Mouse (Mus musculus) thymus, adult 2 months (tissue): ENCODE results near the gene Ttc32.

ENCODE experiments used
- CTCF ChIP-seq: fragments of 200-500 bp; IDR thresholded peaks from 2 replicates; pipeline ENCODE4 v1.5.1; 2012; ENCODE audit warnings: mild to moderate bottlenecking, control low read depth, low read length, moderate library complexity, borderline replicate concordance; ENCODE audit not compliant: control insufficient read depth, poor library complexity, insufficient read depth; ENCODE audit errors: extremely low read depth
- POLR2A ChIP-seq: fragments of 200-500 bp; IDR thresholded peaks from 2 replicates; pipeline ENCODE4 v1.6.1; 2012; ENCODE audit warnings: mild to moderate bottlenecking, low read length, control low read depth, moderate library complexity; ENCODE audit not compliant: control insufficient read depth, poor library complexity, insufficient read depth; ENCODE audit errors: extremely low read depth

- TF ChIP-seq CTCF (no peak), POLR2A (no peak)
These were observed 13.0 kb downstream of the Ttc32 start for GRCm38 (mm10) chr12:9042759-9043158.
